Mouse (Mus musculus) ES-E14 (cell line): ENCODE data around the gene Stk11ip.

Experiments used
- CHD2 ChIP-seq: IDR thresholded peaks from 2 replicates; pipeline ENCODE4 v1.6.1; 2014; ENCODE audit warnings: mild to moderate bottlenecking, low read depth, low read length, inconsistent platforms
- MAFK ChIP-seq: IDR thresholded peaks from 2 replicates; pipeline ENCODE4 v1.6.1; 2014; ENCODE audit warnings: mild to moderate bottlenecking, low read depth, low read length, inconsistent platforms; ENCODE audit not compliant: insufficient read depth
- ZC3H11A ChIP-seq: IDR thresholded peaks from 2 replicates; pipeline ENCODE4 v1.6.1; 2012; ENCODE audit warnings: low read depth, mild to moderate bottlenecking, inconsistent platforms, low read length, borderline replicate concordance
- ZNF384 ChIP-seq: IDR thresholded peaks from 2 replicates; pipeline ENCODE4 v1.6.1; 2012; ENCODE audit warnings: low read depth, low read length, inconsistent platforms

GRCm38 (mm10) chr1:75480036-75480435 lies 41.3 kb upstream of the Stk11ip start:
- no peak for TF ChIP-seq CHD2
- no peak for TF ChIP-seq ZNF384
- TF ChIP-seq ZC3H11A = no peak
- TF ChIP-seq MAFK = no peak
